Mouse (Mus musculus): ENCODE measurements around the gene Cnn2. TPM values are rescaled to one million over a fixed set of nuclear protein-coding genes. Genes with fewer than 3 reads are reported as not detected.
A peak's percentile ranks its signal among the peaks of the same experiment; 100 is the strongest.

The Cnn2 gene
- total RNA-seq, 2 experiments from 2014 or later: 5.4 to 5.6 TPM

- no peak for DNase-seq (ENCODE audit: low spot score in 2 of 2)
- H3K4me3 ChIP-seq: no peak overlapping the region
- no peak for TF ChIP-seq CTCF (conservative IDR thresholded peaks at IDR 0.05)
- H3K27ac ChIP-seq: no peak overlapping the region
Observed at GRCm38 (mm10) chr10:80001945-80002344, 13.6 kb downstream of the Cnn2 start.

- TF ChIP-seq CTCF (conservative IDR thresholded peaks at IDR 0.05): no peak
- 0 out of 2 replicates have a peak overlapping the region, but pooled peaks have one; percentile 43 for H3K27ac ChIP-seq
- no peak for DNase-seq (ENCODE audit: low spot score in 2 of 2)
- H3K4me3 ChIP-seq: no peak overlapping the region
Observed at GRCm38 (mm10) chr10:80002829-80003228, 14.4 kb downstream of the Cnn2 start.

GRCm38 (mm10) chr10:80003374-80004232, 15.2 kb downstream of the Cnn2 start:
- no peak for DNase-seq (ENCODE audit: low spot score in 2 of 2)
- no peak overlapping the region for H3K4me3 ChIP-seq
- no peak for TF ChIP-seq CTCF (conservative IDR thresholded peaks at IDR 0.05)
- H3K27ac ChIP-seq: 0 out of 2 replicates have a peak overlapping the region, but pooled peaks have one; percentile 43

GRCm38 (mm10) chr10:80004233-80004705, 15.9 kb downstream of the Cnn2 start:
- TF ChIP-seq CTCF (conservative IDR thresholded peaks at IDR 0.05): no peak
- no peak overlapping the region for H3K27ac ChIP-seq
- no peak for DNase-seq (ENCODE audit: low spot score in 2 of 2)
- H3K4me3 ChIP-seq: no peak overlapping the region

GRCm38 (mm10) chr10:80011740-80012139, 23.4 kb downstream of the Cnn2 start:
- H3K4me3 ChIP-seq: no peak overlapping the region
- DNase-seq (ENCODE audit: low spot score in 2 of 2): no peak
- TF ChIP-seq CTCF (conservative IDR thresholded peaks at IDR 0.05): no peak
- H3K27ac ChIP-seq: no peak overlapping the region

GRCm38 (mm10) chr10:80013609-80014008, 25.2 kb downstream of the Cnn2 start:
- no peak overlapping the region for H3K4me3 ChIP-seq
- no peak for TF ChIP-seq CTCF (conservative IDR thresholded peaks at IDR 0.05)
- no peak for DNase-seq (ENCODE audit: low spot score in 2 of 2)
- no peak overlapping the region for H3K27ac ChIP-seq

- peak; percentile 39 for TF ChIP-seq CTCF (conservative IDR thresholded peaks at IDR 0.05)
- Histone ChIP-seq H3K27ac (no peak overlapping the region), H3K4me3 (no peak overlapping the region)
- no peak for DNase-seq (ENCODE audit: low spot score in 2 of 2)
Observed at GRCm38 (mm10) chr10:80014484-80015290, 26.3 kb downstream of the Cnn2 start.

GRCm38 (mm10) chr10:80015583-80015982, 27.2 kb downstream of the Cnn2 start:
- Histone ChIP-seq H3K4me3 (no peak overlapping the region), H3K27ac (no peak overlapping the region)
- no peak for TF ChIP-seq CTCF (conservative IDR thresholded peaks at IDR 0.05)
- DNase-seq (ENCODE audit: low spot score in 2 of 2): no peak

- Histone ChIP-seq H3K4me3 (no peak within 1 kb of the TSS; the same call in 1 of the 2 replicates), H3K27ac (peak within 1 kb of the TSS; percentile 14; the same call in 1 of the 2 replicates)
Observed at GRCm38 (mm10) chr10:80016511-80016910, 28.1 kb downstream of the Cnn2 start, which contains the start of gene Arhgap45. Gene Arhgap45 (plus strand): TSS chr10:80016653.

GRCm38 (mm10) chr10:80016931-80017330, 28.5 kb downstream of the Cnn2 start:
- no peak for DNase-seq (ENCODE audit: low spot score in 2 of 2)
- TF ChIP-seq CTCF (conservative IDR thresholded peaks at IDR 0.05): no peak
- Histone ChIP-seq H3K4me3 (no peak overlapping the region; the same call in 1 of the 2 replicates), H3K27ac (peak overlapping the region; percentile 14; the same call in 1 of the 2 replicates)

More at GRCm38 (mm10) chr10:80016511-80016910, 28.1 kb downstream of the Cnn2 start, which contains the start of gene Arhgap45:
- no peak for TF ChIP-seq CTCF (conservative IDR thresholded peaks at IDR 0.05)
- DNase-seq (ENCODE audit: low spot score in 2 of 2): no peak

GRCm38 (mm10) chr10:80017361-80017760, 29.0 kb downstream of the Cnn2 start:
- Histone ChIP-seq H3K4me3 (no peak overlapping the region; the same call in 1 of the 2 replicates), H3K27ac (peak overlapping the region; percentile 14; the same call in 1 of the 2 replicates)
- TF ChIP-seq CTCF (conservative IDR thresholded peaks at IDR 0.05): no peak
- DNase-seq (ENCODE audit: low spot score in 2 of 2): no peak

- no peak overlapping the region for H3K4me3 ChIP-seq
- no peak for DNase-seq (ENCODE audit: low spot score in 2 of 2)
- 0 out of 2 replicates have a peak overlapping the region, but pooled peaks have one; percentile 14 for H3K27ac ChIP-seq
- no peak for TF ChIP-seq CTCF (conservative IDR thresholded peaks at IDR 0.05)
Observed at GRCm38 (mm10) chr10:80017771-80018170, 29.4 kb downstream of the Cnn2 start.

All from layer of hippocampus, adult 2 months (tissue).